Mouse (Mus musculus): ENCODE data around the gene Dyrk1a. TPM values are rescaled to one million over a fixed set of nuclear protein-coding genes. Genes with fewer than 3 reads are reported as not detected.

The Dyrk1a gene
- total RNA-seq, 2 experiments from 2014 or later, result 96.7 to 105 TPM

- DNase-seq (ENCODE audit: low spot score), result peak; percentile 65
Measured at GRCm38 (mm10) chr16:94713480-94714094, 143.8 kb downstream of the Dyrk1a start.

DNA sequence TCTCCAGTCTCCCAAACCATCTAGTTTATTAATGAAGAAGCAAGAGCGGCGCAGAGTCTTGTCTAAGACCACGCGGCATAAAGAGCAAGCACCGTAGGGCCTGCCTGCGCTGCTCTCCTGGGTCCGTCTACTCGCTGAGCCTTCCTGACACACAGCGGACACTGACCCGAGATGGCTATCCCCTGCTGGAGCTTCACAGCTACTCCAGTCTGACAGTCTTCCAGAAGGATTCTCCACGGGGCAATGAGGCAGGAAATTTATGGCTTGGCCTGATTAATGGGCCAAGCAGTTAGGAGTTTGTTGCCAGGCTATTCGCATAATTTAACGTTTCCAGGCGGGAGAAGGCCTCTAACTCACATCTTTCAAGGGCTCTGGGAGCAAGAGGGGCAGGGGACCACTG, 144.7 kb downstream of the Dyrk1a start:
- peak; percentile 30 for DNase-seq (ENCODE audit: low spot score)

- DNase-seq (ENCODE audit: low spot score), result no peak
Measured at GRCm38 (mm10) chr16:94717051-94717450, 147.2 kb downstream of the Dyrk1a start.

DNA sequence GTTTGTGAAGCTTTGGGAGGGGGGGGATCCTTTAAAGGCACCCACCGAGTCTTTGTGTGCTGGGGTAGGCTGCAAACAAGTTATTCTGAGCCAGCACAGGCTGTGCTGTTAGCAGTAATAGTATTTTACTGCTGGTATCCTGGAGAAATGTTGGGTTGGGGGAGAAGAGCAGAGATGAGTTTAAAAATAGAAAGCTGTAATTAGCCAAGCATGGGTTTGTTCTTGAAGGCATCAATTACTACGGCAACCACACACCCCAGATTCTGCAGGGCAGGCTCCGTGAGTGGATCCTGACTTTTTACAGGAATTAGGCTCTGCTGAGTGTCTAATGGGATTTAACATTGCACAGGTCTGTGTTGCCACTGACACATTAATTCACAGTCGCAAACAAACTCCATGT, 149.1 kb downstream of the Dyrk1a start:
- no peak for DNase-seq (ENCODE audit: low spot score)

GRCm38 (mm10) chr16:94719488-94719887, 149.7 kb downstream of the Dyrk1a start:
- DNase-seq (ENCODE audit: low spot score), result no peak

GRCm38 (mm10) chr16:94720476-94721153, 150.8 kb downstream of the Dyrk1a start:
- DNase-seq (ENCODE audit: low spot score), result no peak

GRCm38 (mm10) chr16:94721549-94722006, 151.8 kb downstream of the Dyrk1a start:
- peak; percentile 22 for DNase-seq (ENCODE audit: low spot score)

GRCm38 (mm10) chr16:94722936-94723335, 153.1 kb downstream of the Dyrk1a start:
- no peak for DNase-seq (ENCODE audit: low spot score)

DNA sequence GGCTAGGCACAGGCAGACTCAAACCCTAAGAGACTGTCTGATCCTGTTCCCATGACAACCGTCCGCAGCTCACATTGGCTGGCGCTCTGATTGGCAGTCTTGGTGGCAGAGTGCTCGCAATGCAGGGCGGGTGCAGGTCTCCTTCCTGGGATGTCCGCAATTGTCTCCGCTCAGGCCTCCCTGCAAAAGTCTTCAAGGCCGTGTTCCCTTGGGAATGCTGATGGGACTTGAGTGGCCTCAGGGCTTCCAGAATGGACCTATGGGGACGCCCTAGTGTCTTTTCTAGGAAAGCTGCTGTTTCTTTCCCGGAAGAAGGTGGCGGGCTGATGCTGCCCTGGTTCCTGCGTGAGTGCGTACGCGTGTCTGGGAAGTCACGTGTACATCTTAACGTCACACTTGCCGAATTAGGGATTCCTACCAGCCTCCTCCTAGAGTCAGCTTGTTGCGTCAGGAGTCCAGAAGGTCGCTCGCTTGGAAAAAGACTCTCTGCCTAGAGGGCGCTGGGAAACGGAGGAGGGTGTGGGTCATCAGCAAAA, 154.3 kb downstream of the Dyrk1a start:
- DNase-seq (ENCODE audit: low spot score), result peak; percentile 66

DNA sequence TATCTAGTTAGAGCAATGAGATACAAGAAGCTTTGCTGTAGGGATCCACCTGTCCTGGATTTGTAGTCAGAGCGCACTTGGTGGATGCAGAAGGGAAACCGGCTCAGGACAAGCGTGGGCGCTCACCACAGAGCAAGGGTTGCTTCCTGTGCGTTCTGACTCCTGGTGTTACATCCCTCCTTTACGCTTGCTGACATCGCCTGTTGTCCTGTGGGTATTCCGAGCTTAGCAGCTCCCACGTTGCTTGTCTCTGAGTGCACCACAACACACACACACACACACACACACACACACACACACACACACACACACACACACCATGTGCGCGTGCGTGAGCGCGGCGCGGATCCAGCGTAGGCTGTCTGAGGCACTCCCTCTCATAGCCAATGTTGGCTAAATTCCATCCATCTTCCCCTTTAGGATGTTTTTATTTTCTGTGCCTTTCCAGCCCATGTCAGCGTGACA, 155.0 kb downstream of the Dyrk1a start:
- no peak for DNase-seq (ENCODE audit: low spot score)

DNA sequence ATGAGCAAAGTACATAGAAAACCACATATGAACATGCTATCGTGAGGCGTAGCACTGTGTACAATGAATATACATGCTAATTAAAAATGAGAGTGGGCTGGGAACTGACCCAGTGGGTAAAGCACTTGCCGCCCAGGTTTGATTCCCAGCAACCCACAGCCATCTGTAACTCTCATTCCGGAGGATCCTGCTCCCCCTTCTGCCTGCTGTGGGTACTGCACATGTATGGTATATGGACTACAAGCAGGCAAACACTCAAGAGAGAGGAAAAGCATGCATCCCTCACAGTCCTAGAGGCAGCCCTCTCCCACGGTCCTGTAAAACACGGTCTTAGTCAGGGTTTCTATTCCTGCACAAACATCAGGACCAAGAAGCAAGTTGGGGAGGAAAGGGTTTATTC, 159.4 kb downstream of the Dyrk1a start:
- DNase-seq (ENCODE audit: low spot score), result no peak

DNA sequence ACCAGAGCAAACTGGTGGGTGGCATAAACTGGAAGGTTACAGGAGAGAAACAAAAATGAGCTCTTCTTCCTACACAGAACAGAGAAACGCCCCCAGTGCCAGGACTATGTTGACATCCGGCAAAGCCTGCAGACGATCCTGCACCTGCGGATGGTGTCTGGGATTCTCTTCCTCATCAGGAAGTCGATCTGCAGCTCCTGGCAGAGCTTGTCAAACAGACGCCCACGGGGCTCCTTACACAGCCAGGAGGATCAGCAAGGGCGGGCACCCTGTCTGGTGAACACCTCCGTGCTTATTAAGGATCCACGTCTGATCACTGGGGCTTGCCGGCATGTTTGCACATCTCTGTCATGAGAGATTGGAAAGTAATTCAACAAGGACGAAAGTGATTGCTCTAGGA, 161.2 kb downstream of the Dyrk1a start:
- no peak for DNase-seq (ENCODE audit: low spot score)

- DNase-seq (ENCODE audit: low spot score), result no peak
Measured at GRCm38 (mm10) chr16:94735472-94735871, 165.7 kb downstream of the Dyrk1a start.

GRCm38 (mm10) chr16:94736462-94737358, 166.9 kb downstream of the Dyrk1a start:
- DNase-seq (ENCODE audit: low spot score), result no peak

DNA sequence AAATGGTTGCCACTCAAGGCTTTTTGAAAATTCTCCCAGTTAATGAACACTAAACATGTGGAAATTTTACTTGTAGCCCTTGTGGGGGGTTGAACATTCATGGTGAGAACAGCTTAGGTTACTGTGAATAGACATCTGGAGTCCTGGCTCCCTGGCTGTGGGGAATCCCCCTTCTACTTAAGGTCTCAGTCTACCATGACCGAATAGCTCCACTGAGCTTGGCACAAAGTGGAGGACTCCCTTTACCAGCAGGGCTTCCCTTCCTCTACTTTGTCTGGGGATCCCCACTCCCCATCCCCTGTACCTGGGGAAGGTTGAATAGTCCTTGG, 167.5 kb downstream of the Dyrk1a start:
- DNase-seq (ENCODE audit: low spot score), result no peak

- DNase-seq (ENCODE audit: low spot score), result peak; percentile 45
Measured at GRCm38 (mm10) chr16:94743853-94744501, 174.2 kb downstream of the Dyrk1a start.

DNA sequence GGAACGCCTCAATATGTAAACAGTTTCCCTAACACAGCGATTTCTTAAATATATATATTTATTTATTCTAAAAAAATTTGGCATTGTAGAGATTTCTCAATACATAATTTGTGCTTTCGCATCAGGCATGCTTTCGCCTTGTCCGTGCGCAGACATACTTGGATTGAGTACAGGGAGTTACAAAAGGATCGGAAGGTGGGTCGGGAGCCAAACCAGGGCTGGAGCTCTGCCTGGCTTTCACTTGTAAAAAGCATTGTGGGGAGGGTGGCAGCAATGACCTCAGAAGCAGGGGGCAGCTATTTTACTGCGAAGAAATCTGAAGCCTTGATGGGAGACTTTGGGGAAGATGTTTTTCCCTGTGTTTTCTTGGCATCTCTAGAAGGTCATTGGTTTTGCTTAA, 175.2 kb downstream of the Dyrk1a start:
- peak; percentile 24 for DNase-seq (ENCODE audit: low spot score)
